Mouse (Mus musculus) CH12.LX (cell line): ENCODE results near the gene Clnk. TPM values are rescaled to one million over a fixed set of nuclear protein-coding genes. Genes with fewer than 3 reads are reported as not detected.

Experiments
- DNase-seq: peaks from one replicate; pipeline ENCODE4 v3.0.0-alpha.2; 2013; ENCODE audit errors: extremely low read depth
- H3K27ac ChIP-seq: 2 replicates; pipeline ENCODE4 v1.5.1; 2012; ENCODE audit warnings: low read depth, mild to moderate bottlenecking, control low read depth, moderate library complexity; ENCODE audit not compliant: insufficient read depth
- H3K27me3 ChIP-seq: replicated peaks from 2 replicates; pipeline ENCODE3; 2012; ENCODE audit warnings: inconsistent platforms
- H3K36me3 ChIP-seq, 2 experiments: replicated peaks in 1 of 2; 2 replicates each; pipeline versions ENCODE3 to v1.6.1; 2012; ENCODE audit warnings: inconsistent platforms in 1 of 2, low read length in 1 of 2, mild to moderate bottlenecking in 1 of 2, mixed read lengths in 1 of 2, moderate library complexity in 1 of 2; ENCODE audit not compliant: control insufficient read depth in 1 of 2, insufficient read depth in 1 of 2
- H3K4me1 ChIP-seq, 2 experiments: 2 replicates each; pipeline ENCODE4 v1.6.1; 2012; ENCODE audit warnings: inconsistent platforms in 1 of 2, moderate library complexity in 1 of 2; ENCODE audit not compliant: insufficient read depth in 2 of 2, control insufficient read depth in 1 of 2
- H3K4me2 ChIP-seq: 2 replicates; pipeline ENCODE4 v1.6.1; 2012; ENCODE audit warnings: low read depth, mild to moderate bottlenecking, control low read depth; ENCODE audit not compliant: poor library complexity, insufficient read depth, severe bottlenecking
- H3K4me3 ChIP-seq, 3 experiments: fragments of 150-350 bp in 1 of 3; sonication (generic) in 1 of 3; replicated peaks in 1 of 3; 2 replicates each; pipeline versions ENCODE3 to v1.5.1; 2011 to 2012; ENCODE audit warnings: low read depth in 2 of 3, low read length in 2 of 3, mild to moderate bottlenecking in 2 of 3, moderate library complexity in 2 of 3, control low read depth in 1 of 3, improper control_type of control experiment in 1 of 3, inconsistent platforms in 1 of 3, mixed read lengths in 1 of 3; ENCODE audit not compliant: poor library complexity in 1 of 3
- H3K79me2 ChIP-seq: replicated peaks from 2 replicates; pipeline ENCODE4 v1.6.1; 2012; ENCODE audit warnings: mild to moderate bottlenecking, moderate library complexity; ENCODE audit not compliant: control insufficient read depth, poor library complexity, insufficient read depth, severe bottlenecking; ENCODE audit errors: extremely low read depth
- H3K9ac ChIP-seq: 2 replicates; pipeline ENCODE4 v1.6.1; 2012; ENCODE audit warnings: low read depth, mild to moderate bottlenecking, control low read depth, moderate library complexity; ENCODE audit not compliant: insufficient read depth
- H3K9me3 ChIP-seq: replicated peaks from 2 replicates; pipeline ENCODE3; 2012; ENCODE audit warnings: low read length, inconsistent platforms, mixed read lengths
- CHD1 ChIP-seq: IDR thresholded peaks from 2 replicates; pipeline ENCODE4 v1.6.1; 2012; ENCODE audit warnings: low read depth, low read length, improper control_type of control experiment, inconsistent platforms
- CHD2 ChIP-seq: IDR thresholded peaks from 2 replicates; pipeline ENCODE4 v1.6.1; 2011; ENCODE audit warnings: low read length, improper control_type of control experiment
- CTCF ChIP-seq, 2 experiments: IDR thresholded peaks in 1 of 2; conservative IDR thresholded peaks in 1 of 2; 2 replicates each; pipeline ENCODE4 v1.5.1; 2011 to 2012; ENCODE audit warnings: low read depth in 2 of 2, low read length in 2 of 2, improper control_type of control experiment in 1 of 2, inconsistent platforms in 1 of 2, mild to moderate bottlenecking in 1 of 2, moderate library complexity in 1 of 2
- ELF1 ChIP-seq: IDR thresholded peaks from 2 replicates; pipeline ENCODE4 v1.6.1; 2014; ENCODE audit warnings: low read depth, mild to moderate bottlenecking, inconsistent platforms, low read length, improper control_type of control experiment
- EP300 ChIP-seq: IDR thresholded peaks from 2 replicates; pipeline ENCODE4 v1.6.1; 2011; ENCODE audit warnings: low read length, improper control_type of control experiment
- GABPA ChIP-seq: IDR thresholded peaks from 2 replicates; pipeline ENCODE4 v1.6.1; 2012; ENCODE audit warnings: low read depth, low read length, improper control_type of control experiment, inconsistent platforms; ENCODE audit not compliant: insufficient replicate concordance
- IRF4 ChIP-seq: IDR thresholded peaks from 2 replicates; pipeline ENCODE4 v1.6.1; 2014; ENCODE audit warnings: low read depth, mild to moderate bottlenecking, inconsistent platforms, low read length, improper control_type of control experiment
- JUN ChIP-seq: IDR thresholded peaks from 2 replicates; pipeline ENCODE4 v1.6.1; 2011; ENCODE audit warnings: low read depth, mild to moderate bottlenecking, low read length, improper control_type of control experiment, moderate library complexity; ENCODE audit not compliant: insufficient read depth
- JUND ChIP-seq: conservative IDR thresholded peaks from 2 replicates; pipeline ENCODE4 v1.6.1; 2011; ENCODE audit warnings: low read depth, low read length, improper control_type of control experiment
- KAT2A ChIP-seq: IDR thresholded peaks from 2 replicates; pipeline ENCODE4 v1.6.1; 2012; ENCODE audit warnings: low read length, improper control_type of control experiment, inconsistent platforms; ENCODE audit not compliant: insufficient replicate concordance
- MAFK ChIP-seq: IDR thresholded peaks from 2 replicates; pipeline ENCODE4 v1.6.1; 2011; ENCODE audit warnings: low read length, improper control_type of control experiment; ENCODE audit not compliant: insufficient replicate concordance
- MAZ ChIP-seq: IDR thresholded peaks from 2 replicates; pipeline ENCODE4 v1.6.1; 2012; ENCODE audit warnings: low read depth, mild to moderate bottlenecking, inconsistent platforms, low read length, improper control_type of control experiment, moderate library complexity
- MEF2A ChIP-seq: IDR thresholded peaks from 2 replicates; pipeline ENCODE4 v1.6.1; 2014; ENCODE audit warnings: low read depth, mild to moderate bottlenecking, inconsistent platforms, low read length, improper control_type of control experiment, borderline replicate concordance
- MYC ChIP-seq: IDR thresholded peaks from 2 replicates; pipeline ENCODE4 v1.6.1; 2011; ENCODE audit warnings: low read depth, mild to moderate bottlenecking, improper control_type of control experiment, low read length
- NRF1 ChIP-seq: IDR thresholded peaks from 2 replicates; pipeline ENCODE4 v1.6.1; 2014; ENCODE audit warnings: low read depth, mild to moderate bottlenecking, inconsistent platforms, low read length, improper control_type of control experiment, moderate library complexity
- RCOR1 ChIP-seq: conservative IDR thresholded peaks from 2 replicates; pipeline ENCODE4 v1.6.1; 2012; ENCODE audit warnings: low read depth, mild to moderate bottlenecking, inconsistent platforms, low read length, improper control_type of control experiment
- SMC3 ChIP-seq: IDR thresholded peaks from 2 replicates; pipeline ENCODE4 v1.6.1; 2011; ENCODE audit warnings: low read depth, low read length, improper control_type of control experiment
- TBP ChIP-seq: conservative IDR thresholded peaks from 2 replicates; pipeline ENCODE4 v1.6.1; 2011; ENCODE audit warnings: low read depth, low read length, improper control_type of control experiment
- TCF12 ChIP-seq: IDR thresholded peaks from 2 replicates; pipeline ENCODE4 v1.6.1; 2014; ENCODE audit warnings: low read depth, mild to moderate bottlenecking, inconsistent platforms, low read length, improper control_type of control experiment
- UBTF ChIP-seq: IDR thresholded peaks from 2 replicates; pipeline ENCODE4 v1.6.1; 2012; ENCODE audit warnings: low read depth, mild to moderate bottlenecking, inconsistent platforms, low read length, improper control_type of control experiment, moderate library complexity
- USF1 ChIP-seq: IDR thresholded peaks from 2 replicates; pipeline ENCODE4 v1.6.1; 2014; ENCODE audit warnings: low read depth, mild to moderate bottlenecking, inconsistent platforms, low read length, improper control_type of control experiment
- USF2 ChIP-seq: conservative IDR thresholded peaks from 2 replicates; pipeline ENCODE4 v1.6.1; 2011; ENCODE audit warnings: low read depth, low read length, improper control_type of control experiment
- dilution Hi-C: fragments of 300-500 bp; cut with MboI; formaldehyde crosslinking; loops from 2 replicates; pipeline ENCODE4 v1.14.3; 2020; ENCODE audit warnings: low sequenced_read_pairs; ENCODE audit not compliant: extremely low pct_unique_long_range_greater_than_20kb, extremely low pct_ligation_motif_present
- in situ Hi-C: fragments of 300-500 bp; cut with MboI; formaldehyde crosslinking; loops from 3 replicates; pipeline ENCODE4 v1.14.3; 2019; ENCODE audit warnings: low sequenced_read_pairs, low pct_ligation_motif_present, low pct_unique_long_range_greater_than_20kb, mixed read lengths
- polyA plus RNA-seq: library from polyadenylated mRNA; unstranded; fragments of >175 nt; gene quantifications from 2 replicates; pipeline ENCODE4 v1.2.1, GENCODE M21; 2012; ENCODE audit warnings: low read depth; ENCODE audit not compliant: insufficient read length
- total RNA-seq, 2 experiments: library from RNA; depleted of rRNA; stranded (reverse); fragments of 300-350 nt in 1 of 2; fragments of >200 nt in 1 of 2; gene quantifications; 2 replicates each; pipeline ENCODE4 v1.2.3; 2012 to 2014

Clnk gene
- total and polyA plus RNA-seq, 3 experiments, result not detected

- Histone ChIP-seq H3K27ac (no peak overlapping the region), H3K4me3 (no peak overlapping the region), H3K27me3 (no peaks in the 10 kb centered on the region), H3K79me2 (no peaks in the 10 kb centered on the region), H3K9ac (no peak overlapping the region), H3K36me3 (no peaks in the 10 kb centered on the region), H3K4me2 (no peak overlapping the region), H3K9me3 (no peaks in the 10 kb centered on the region), H3K4me1 (no peaks in the 10 kb centered on the region)
- dilution Hi-C loops, result no loop called here
- TF ChIP-seq KAT2A (no peak), CHD1 (no peak), MAZ (no peak), SMC3 (no peak), MYC (no peak), USF2 (no peak), TCF12 (no peak), ELF1 (no peak), JUN (no peak), NRF1 (no peak), GABPA (no peak), USF1 (no peak), MAFK (no peak)
- no peak for DNase-seq
- in situ Hi-C loops, result no loop called here
Measured at GRCm38 (mm10) chr5:38812386-38812785, 64.2 kb downstream of the Clnk start.

- Histone ChIP-seq H3K4me2 (no peak overlapping the region), H3K27ac (no peak overlapping the region), H3K27me3 (no peaks in the 10 kb centered on the region), H3K9ac (no peak overlapping the region), H3K79me2 (no peaks in the 10 kb centered on the region), H3K4me1 (peaks cover 0 to 9% of the 10 kb centered on the region in 2 experiments; a peak in 1 of 4 replicates), H3K9me3 (no peaks in the 10 kb centered on the region), H3K36me3 (no peaks in the 10 kb centered on the region), H3K4me3 (no peak overlapping the region)
- no peak for TF ChIP-seq MAFK
- no peak for TF ChIP-seq SMC3
- TF ChIP-seq EP300, result no peak
- TF ChIP-seq IRF4, result no peak
- no peak for TF ChIP-seq JUN
- no peak for TF ChIP-seq CHD1
- TF ChIP-seq MYC, result no peak
- TF ChIP-seq NRF1, result no peak
- no peak for TF ChIP-seq TBP
- TF ChIP-seq CHD2, result no peak
- TF ChIP-seq CTCF (conservative IDR thresholded peaks at IDR 0.05 in 1 of 2, IDR thresholded peaks at IDR 0.05 in 1 of 2; ENCODE audit: low read depth in 2 of 2, low read length in 2 of 2), result no peak
- no peak for TF ChIP-seq UBTF
- TF ChIP-seq MEF2A, result no peak
- TF ChIP-seq GABPA, result no peak
- no peak for TF ChIP-seq JUND
- no peak for TF ChIP-seq MAZ
- TF ChIP-seq RCOR1, result no peak
- TF ChIP-seq ELF1, result no peak
- no peak for TF ChIP-seq KAT2A
- in situ Hi-C loops (loop anchor here (25.0 kb wide), 1 partner anchor 838 kb away; no protein-coding TSS in a partner anchor), dilution Hi-C loops (no loop called here)
- no peak for DNase-seq
Measured at GRCm38 (mm10) chr5:38798910-38799309, 77.7 kb downstream of the Clnk start.
